Mouse (Mus musculus): Measurements from ENCODE around the gene Gm49776.

DNA sequence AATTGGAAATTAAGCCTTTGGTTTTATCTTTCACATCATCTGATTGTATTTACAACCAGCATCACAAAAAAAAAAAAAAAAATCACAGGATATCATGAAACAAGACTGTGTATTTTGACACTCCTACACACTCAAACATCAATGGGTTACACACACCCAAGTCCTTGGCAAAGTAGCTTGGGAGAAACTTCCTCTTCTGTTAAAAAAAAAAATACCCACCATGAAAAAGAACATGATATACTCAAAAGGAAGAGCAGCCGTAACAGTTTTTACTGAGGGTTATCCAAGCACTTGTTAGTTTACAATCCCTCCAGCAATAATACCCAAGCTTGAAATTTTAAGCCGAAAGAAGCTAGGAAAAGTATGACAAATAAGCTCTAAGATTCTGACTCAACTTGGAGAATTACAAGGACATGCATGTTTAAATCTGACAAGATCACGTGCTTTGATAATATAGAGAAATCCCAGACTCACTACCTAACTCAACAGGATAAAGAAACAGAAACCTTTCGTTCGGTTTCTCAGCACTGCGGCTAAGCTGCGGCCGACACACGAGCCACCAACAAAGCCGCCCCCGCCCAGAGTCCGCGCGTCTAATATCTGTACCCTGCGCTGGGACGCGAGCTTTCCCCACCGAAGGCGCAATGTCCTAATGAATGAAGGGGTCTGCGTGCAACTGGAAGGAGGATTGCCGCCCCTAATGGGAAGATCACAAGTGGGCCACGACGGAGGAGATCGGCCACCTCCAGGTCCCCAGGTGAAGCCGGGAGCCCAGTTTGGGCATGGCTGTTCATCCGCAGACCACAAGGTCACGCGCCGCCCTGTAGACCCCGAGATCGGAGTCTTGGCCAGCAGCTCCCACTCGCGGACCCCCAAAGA lies 10.4 kb downstream of the Gm49776 start:
- no peak for TF ChIP-seq POLR2A (IDR thresholded peaks at IDR 0.05; ENCODE audit: borderline replicate concordance, insufficient read depth, low read length)
- no peak for TF ChIP-seq CTCF (IDR thresholded peaks at IDR 0.05; ENCODE audit: borderline replicate concordance, insufficient read depth, low read depth, low read length)

All from cerebellum, adult 2 months (tissue).